Mouse (Mus musculus): ENCODE data around the gene Pdzrn3. TPM values are rescaled to one million over a fixed set of nuclear protein-coding genes. Genes with fewer than 3 reads are reported as not detected.

Gene Pdzrn3
- polyA plus RNA-seq, 1 experiment from 2014 or later: 9.2 TPM

- peaks cover 55% of the 10 kb centered on the region for H3K4me1 ChIP-seq
- H3K27me3 ChIP-seq (ENCODE audit: low read depth, poor library complexity, severe bottlenecking): 0 out of 2 replicates have a peak, but pooled peaks cover 3% of the 10 kb centered on the region
- H3K4me3 ChIP-seq: no peak overlapping the region
- WGBS: 87% methylated on average over 3 of the region's 3 CpGs
- peaks cover 5% of the 10 kb centered on the region; the same call in 1 of the 2 replicates for H3K36me3 ChIP-seq
- no peak for DNase-seq (ENCODE audit: low spot score)
- no peaks in the 10 kb centered on the region for H3K9me3 ChIP-seq (replicated peaks)
- H3K27ac ChIP-seq: no peak overlapping the region
Measured at GRCm38 (mm10) chr6:101275806-101276205, 101.9 kb downstream of the Pdzrn3 start.

- no peaks in the 10 kb centered on the region for H3K9me3 ChIP-seq (replicated peaks)
- peaks cover 55% of the 10 kb centered on the region for H3K4me1 ChIP-seq
- no peak for DNase-seq (ENCODE audit: low spot score)
Measured at GRCm38 (mm10) chr6:101274846-101275245, 102.9 kb downstream of the Pdzrn3 start.

GRCm38 (mm10) chr6:101272256-101272655 is 105.4 kb downstream of the Pdzrn3 start:
- 0 out of 2 replicates have a peak, but pooled peaks cover 3% of the 10 kb centered on the region for H3K27me3 ChIP-seq (ENCODE audit: low read depth, poor library complexity, severe bottlenecking)
- peaks cover 61% of the 10 kb centered on the region for H3K4me1 ChIP-seq
- H3K36me3 ChIP-seq: peaks cover 5% of the 10 kb centered on the region; the same call in 1 of the 2 replicates
- no peaks in the 10 kb centered on the region for H3K9me3 ChIP-seq (replicated peaks)
- H3K27ac ChIP-seq: no peak overlapping the region
- H3K4me3 ChIP-seq: no peak overlapping the region
- DNase-seq (ENCODE audit: low spot score): no peak
- WGBS: 11% methylated on average over 4 of the region's 4 CpGs

More at GRCm38 (mm10) chr6:101274846-101275245, 102.9 kb downstream of the Pdzrn3 start:
- WGBS: 95% methylated on average over 2 of the region's 2 CpGs
- no peak overlapping the region for H3K27ac ChIP-seq
- 0 out of 2 replicates have a peak, but pooled peaks cover 3% of the 10 kb centered on the region for H3K27me3 ChIP-seq (ENCODE audit: low read depth, poor library complexity, severe bottlenecking)
- H3K4me3 ChIP-seq: no peak overlapping the region
- peaks cover 5% of the 10 kb centered on the region; the same call in 1 of the 2 replicates for H3K36me3 ChIP-seq

GRCm38 (mm10) chr6:101271378-101272135 is 106.1 kb downstream of the Pdzrn3 start:
- Histone ChIP-seq H3K27ac (no peak overlapping the region), H3K9me3 (replicated peaks) (no peaks in the 10 kb centered on the region), H3K4me1 (peaks cover 66% of the 10 kb centered on the region), H3K4me3 (no peak overlapping the region), H3K27me3 (ENCODE audit: low read depth, poor library complexity, severe bottlenecking) (0 out of 2 replicates have a peak, but pooled peaks cover 3% of the 10 kb centered on the region), H3K36me3 (peaks cover 5% of the 10 kb centered on the region; the same call in 1 of the 2 replicates)
- 22% methylated on average over 15 of the region's 15 CpGs for WGBS
- DNase-seq (ENCODE audit: low spot score): no peak

GRCm38 (mm10) chr6:101270095-101270826 is 107.4 kb downstream of the Pdzrn3 start:
- Histone ChIP-seq H3K27ac (peak overlapping the region; percentile 72), H3K27me3 (ENCODE audit: low read depth, poor library complexity, severe bottlenecking) (0 out of 2 replicates have a peak, but pooled peaks cover 3% of the 10 kb centered on the region), H3K36me3 (peaks cover 5% of the 10 kb centered on the region; the same call in 1 of the 2 replicates), H3K4me1 (peaks cover 72% of the 10 kb centered on the region), H3K4me3 (no peak overlapping the region), H3K9me3 (replicated peaks) (no peaks in the 10 kb centered on the region)
- WGBS: 46% methylated on average over 7 of the region's 7 CpGs
- DNase-seq (ENCODE audit: low spot score): no peak

- 69% methylated on average over 10 of the region's 10 CpGs for WGBS
- Histone ChIP-seq H3K4me3 (no peak overlapping the region), H3K27ac (peak overlapping the region; percentile 72), H3K27me3 (ENCODE audit: low read depth, poor library complexity, severe bottlenecking) (0 out of 2 replicates have a peak, but pooled peaks cover 3% of the 10 kb centered on the region), H3K9me3 (replicated peaks) (no peaks in the 10 kb centered on the region), H3K36me3 (peaks cover 5% of the 10 kb centered on the region; the same call in 1 of the 2 replicates), H3K4me1 (peaks cover 76% of the 10 kb centered on the region)
- DNase-seq (ENCODE audit: low spot score): no peak
Measured at GRCm38 (mm10) chr6:101269335-101270094, 108.2 kb downstream of the Pdzrn3 start.

- no peaks in the 10 kb centered on the region for H3K9me3 ChIP-seq (replicated peaks)
- DNase-seq (ENCODE audit: low spot score): no peak
- 0 out of 2 replicates have a peak, but pooled peaks cover 3% of the 10 kb centered on the region for H3K27me3 ChIP-seq (ENCODE audit: low read depth, poor library complexity, severe bottlenecking)
- WGBS: 6% methylated on average over 1 of the region's 1 CpGs
- peaks cover 85% of the 10 kb centered on the region for H3K4me1 ChIP-seq
- peaks cover 4% of the 10 kb centered on the region; the same call in 1 of the 2 replicates for H3K36me3 ChIP-seq
- H3K27ac ChIP-seq: peak overlapping the region; percentile 62; the same call in 1 of the 2 replicates
- no peak overlapping the region for H3K4me3 ChIP-seq
Measured at GRCm38 (mm10) chr6:101268266-101268665, 109.4 kb downstream of the Pdzrn3 start.

GRCm38 (mm10) chr6:101266787-101267186 is 110.9 kb downstream of the Pdzrn3 start:
- Histone ChIP-seq H3K4me1 (peaks cover 87% of the 10 kb centered on the region), H3K9me3 (replicated peaks) (no peaks in the 10 kb centered on the region), H3K27ac (no peak overlapping the region), H3K36me3 (no peaks in the 10 kb centered on the region), H3K27me3 (ENCODE audit: low read depth, poor library complexity, severe bottlenecking) (no peaks in the 10 kb centered on the region), H3K4me3 (no peak overlapping the region)
- 22% methylated on average over 1 of the region's 1 CpGs for WGBS
- peak; percentile 74 for DNase-seq (ENCODE audit: low spot score)

- no peaks in the 10 kb centered on the region for H3K9me3 ChIP-seq (replicated peaks)
- no peak overlapping the region for H3K27ac ChIP-seq
- H3K36me3 ChIP-seq: no peaks in the 10 kb centered on the region
- H3K4me3 ChIP-seq: no peak overlapping the region
- H3K4me1 ChIP-seq: peaks cover 58% of the 10 kb centered on the region
- 33% methylated on average over 4 of the region's 4 CpGs for WGBS
- DNase-seq (ENCODE audit: low spot score): no peak
- H3K27me3 ChIP-seq (ENCODE audit: low read depth, poor library complexity, severe bottlenecking): no peaks in the 10 kb centered on the region
Measured at GRCm38 (mm10) chr6:101263544-101263943, 114.2 kb downstream of the Pdzrn3 start.

- no peak overlapping the region for H3K4me3 ChIP-seq
- no peaks in the 10 kb centered on the region for H3K9me3 ChIP-seq (replicated peaks)
- peaks cover 41% of the 10 kb centered on the region for H3K4me1 ChIP-seq
- DNase-seq (ENCODE audit: low spot score): peak; percentile 56
- no peak overlapping the region for H3K27ac ChIP-seq
- H3K36me3 ChIP-seq: no peaks in the 10 kb centered on the region
- no peaks in the 10 kb centered on the region for H3K27me3 ChIP-seq (ENCODE audit: low read depth, poor library complexity, severe bottlenecking)
- 11% methylated on average over 4 of the region's 4 CpGs for WGBS
Measured at GRCm38 (mm10) chr6:101261513-101261912, 116.2 kb downstream of the Pdzrn3 start.

- no peaks in the 10 kb centered on the region for H3K9me3 ChIP-seq (replicated peaks)
- no peak for DNase-seq (ENCODE audit: low spot score)
Measured at GRCm38 (mm10) chr6:101259411-101259810, 118.3 kb downstream of the Pdzrn3 start.

GRCm38 (mm10) chr6:101257418-101257817 is 120.3 kb downstream of the Pdzrn3 start:
- H3K4me3 ChIP-seq: no peak overlapping the region
- no peak overlapping the region for H3K27ac ChIP-seq
- 93% methylated on average over 6 of the region's 6 CpGs for WGBS
- no peak for DNase-seq (ENCODE audit: low spot score)
- H3K9me3 ChIP-seq (replicated peaks): no peaks in the 10 kb centered on the region
- H3K4me1 ChIP-seq: peaks cover 45% of the 10 kb centered on the region
- no peaks in the 10 kb centered on the region for H3K36me3 ChIP-seq
- no peaks in the 10 kb centered on the region for H3K27me3 ChIP-seq (ENCODE audit: low read depth, poor library complexity, severe bottlenecking)

More at GRCm38 (mm10) chr6:101259411-101259810, 118.3 kb downstream of the Pdzrn3 start:
- Histone ChIP-seq H3K27ac (no peak overlapping the region), H3K27me3 (ENCODE audit: low read depth, poor library complexity, severe bottlenecking) (no peaks in the 10 kb centered on the region), H3K4me3 (no peak overlapping the region), H3K4me1 (peaks cover 45% of the 10 kb centered on the region), H3K36me3 (no peaks in the 10 kb centered on the region)
- 93% methylated on average over 5 of the region's 5 CpGs for WGBS

Measured in limb, embryonic 10.5 days (tissue).